Mouse (Mus musculus) small intestine, adult 2 months (tissue): ENCODE results near the gene Nicn1.

ENCODE experiments used
- CTCF ChIP-seq: fragments of 200-500 bp; IDR thresholded peaks from 2 replicates; pipeline ENCODE4 v1.5.1; 2012; ENCODE audit warnings: low read depth, mild to moderate bottlenecking, control low read depth, inconsistent platforms, low read length, moderate library complexity, mixed read lengths; ENCODE audit not compliant: insufficient replicate concordance, insufficient read length; ENCODE audit errors: extremely low read depth
- POLR2A ChIP-seq: fragments of 200-500 bp; IDR thresholded peaks from 2 replicates; pipeline ENCODE4 v1.6.1; 2012; ENCODE audit warnings: low read depth, mild to moderate bottlenecking, control low read depth, inconsistent platforms, low read length, moderate library complexity

DNA sequence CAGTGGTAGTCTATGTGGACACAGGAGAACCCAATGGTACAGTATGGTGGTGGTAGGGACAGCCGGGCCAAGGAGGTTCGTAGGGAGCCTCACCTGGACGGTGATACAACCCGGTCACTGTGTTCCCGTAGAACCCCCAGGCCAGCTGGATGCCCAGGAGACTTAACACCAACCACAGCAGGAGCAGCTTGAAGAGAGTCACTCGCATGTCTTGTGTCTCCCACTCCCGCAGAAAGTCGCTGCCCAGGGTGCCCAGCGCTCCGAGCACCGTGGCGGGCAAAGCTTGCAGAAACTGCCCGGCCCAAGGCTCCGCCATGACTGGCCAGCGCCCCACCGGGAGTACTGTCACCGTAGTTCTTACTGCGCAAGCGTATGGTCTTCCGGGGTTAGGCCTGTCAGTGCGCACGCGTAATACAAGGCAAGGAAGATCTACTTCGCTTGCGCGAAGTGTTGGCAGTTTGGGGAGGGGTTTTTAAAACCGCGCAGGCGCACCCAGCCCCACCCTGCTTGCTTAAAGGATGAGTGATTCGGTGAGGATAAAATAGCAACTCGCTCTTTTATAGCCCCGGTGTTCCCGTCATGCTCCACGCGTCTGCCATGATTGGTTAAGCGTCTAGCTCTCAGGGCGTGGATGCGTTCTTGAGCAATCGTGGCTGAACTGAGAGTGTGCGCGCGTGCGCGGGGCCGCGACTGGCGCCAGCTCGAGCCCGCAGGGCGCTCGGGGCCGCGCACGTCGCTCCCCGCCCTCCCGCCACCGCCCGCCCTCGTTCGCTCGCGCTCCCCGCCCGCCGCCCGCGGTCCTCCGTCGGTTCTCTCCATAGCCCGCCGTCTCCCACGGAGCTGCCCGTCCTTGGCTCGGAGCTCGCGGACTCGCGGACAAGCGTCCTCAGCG, 15.6 kb downstream of the Nicn1 start, which contains the start of the genes Rhoa and Tcta:
- TF ChIP-seq CTCF = no peak
- TF ChIP-seq POLR2A = peak; percentile 92
